Mouse (Mus musculus): ENCODE measurements around the gene Hirip3. TPM values are rescaled to one million over a fixed set of nuclear protein-coding genes. Genes with fewer than 3 reads are reported as not detected.

The Hirip3 gene
- polyA plus RNA-seq, 1 experiment from 2014 or later = 19.0 TPM

Other genes with a start within 250 kb of the Hirip3 start
- 7.1 and 9.6 TPM in 2 replicates for gene Nupr1, start 231.1 kb upstream of the Hirip3 start, polyA plus RNA-seq (2015; fragmentation: Nextera tagmentation; extraction: Ambion mirVana)
- gene Sgf29, start 212.7 kb upstream of the Hirip3 start, polyA plus RNA-seq (2015; fragmentation: Nextera tagmentation; extraction: Ambion mirVana) = 48.3 and 51.3 TPM in 2 replicates
- 1.4 and 2.1 TPM in 2 replicates for gene Sult1a1, start 185.5 kb upstream of the Hirip3 start, polyA plus RNA-seq (2015; fragmentation: Nextera tagmentation; extraction: Ambion mirVana)
- 109 and 143 TPM in 2 replicates for gene Bola2, start 166.6 kb upstream of the Hirip3 start, polyA plus RNA-seq (2015; fragmentation: Nextera tagmentation; extraction: Ambion mirVana)
- 16.2 and 20.5 TPM in 2 replicates for gene Slx1b, start 166.2 kb upstream of the Hirip3 start, polyA plus RNA-seq (2015; fragmentation: Nextera tagmentation; extraction: Ambion mirVana)
- 92.4 and 107 TPM in 2 replicates for gene Coro1a, start 154.2 kb upstream of the Hirip3 start, polyA plus RNA-seq (2015; fragmentation: Nextera tagmentation; extraction: Ambion mirVana)
- 97.6 and 108 TPM in 2 replicates for gene Mapk3, start 102.4 kb upstream of the Hirip3 start, polyA plus RNA-seq (2015; fragmentation: Nextera tagmentation; extraction: Ambion mirVana)
- 0.56 and 1.5 TPM in 2 replicates for gene Gdpd3, start 95.6 kb upstream of the Hirip3 start, polyA plus RNA-seq (2015; fragmentation: Nextera tagmentation; extraction: Ambion mirVana)
- 204 and 215 TPM in 2 replicates for gene Ypel3, start 85.0 kb upstream of the Hirip3 start, polyA plus RNA-seq (2015; fragmentation: Nextera tagmentation; extraction: Ambion mirVana)
- 0.25 and 0.66 TPM in 2 replicates for gene Tbx6, start 80.5 kb upstream of the Hirip3 start, polyA plus RNA-seq (2015; fragmentation: Nextera tagmentation; extraction: Ambion mirVana)
- 216 and 230 TPM in 2 replicates for gene Ppp4c, start 69.5 kb upstream of the Hirip3 start, polyA plus RNA-seq (2015; fragmentation: Nextera tagmentation; extraction: Ambion mirVana)
- 36.8 and 40.6 TPM in 2 replicates for gene Fam57b, start 64.3 kb upstream of the Hirip3 start, polyA plus RNA-seq (2015; fragmentation: Nextera tagmentation; extraction: Ambion mirVana)
- not detected in 2 replicates for gene 4930451I11Rik, start 30.3 kb upstream of the Hirip3 start, polyA plus RNA-seq (2015; fragmentation: Nextera tagmentation; extraction: Ambion mirVana)
- 8.2 and 9.5 TPM in 2 replicates for gene Doc2a, start 14.6 kb upstream of the Hirip3 start, polyA plus RNA-seq (2015; fragmentation: Nextera tagmentation; extraction: Ambion mirVana)
- gene Ino80e, start 405 bp downstream of the Hirip3 start, polyA plus RNA-seq (2015; fragmentation: Nextera tagmentation; extraction: Ambion mirVana) = 74.3 and 79.1 TPM in 2 replicates
- 48.7 and 50.5 TPM in 2 replicates for gene Taok2, start 22.7 kb downstream of the Hirip3 start, polyA plus RNA-seq (2015; fragmentation: Nextera tagmentation; extraction: Ambion mirVana)
- 25.3 and 25.7 TPM in 2 replicates for gene Tmem219, start 60.9 kb downstream of the Hirip3 start, polyA plus RNA-seq (2015; fragmentation: Nextera tagmentation; extraction: Ambion mirVana)
- 94.3 and 99.3 TPM in 2 replicates for gene Kctd13, start 66.9 kb downstream of the Hirip3 start, polyA plus RNA-seq (2015; fragmentation: Nextera tagmentation; extraction: Ambion mirVana)
- gene Asphd1, start 87.6 kb downstream of the Hirip3 start, polyA plus RNA-seq (2015; fragmentation: Nextera tagmentation; extraction: Ambion mirVana) = 5.6 and 6.6 TPM in 2 replicates
- gene Sez6l2, start 88.6 kb downstream of the Hirip3 start, polyA plus RNA-seq (2015; fragmentation: Nextera tagmentation; extraction: Ambion mirVana) = 34.7 and 35.1 TPM in 2 replicates
- 121 and 124 TPM in 2 replicates for gene Cdipt, start 113.9 kb downstream of the Hirip3 start, polyA plus RNA-seq (2015; fragmentation: Nextera tagmentation; extraction: Ambion mirVana)
- 1.2 and 1.4 TPM in 2 replicates for gene Cdiptos, start 114.1 kb downstream of the Hirip3 start, polyA plus RNA-seq (2015; fragmentation: Nextera tagmentation; extraction: Ambion mirVana)
- gene Mvp, start 152.6 kb downstream of the Hirip3 start, polyA plus RNA-seq (2015; fragmentation: Nextera tagmentation; extraction: Ambion mirVana) = 6.6 and 7.2 TPM in 2 replicates
- gene Pagr1b, start 154.5 kb downstream of the Hirip3 start, polyA plus RNA-seq (2015; fragmentation: Nextera tagmentation; extraction: Ambion mirVana) = 0.50 and 0.61 TPM in 2 replicates
- gene Pagr1a, start 155.4 kb downstream of the Hirip3 start, polyA plus RNA-seq (2015; fragmentation: Nextera tagmentation; extraction: Ambion mirVana) = 49.5 and 50.4 TPM in 2 replicates
- 47.8 and 81.0 TPM in 2 replicates for gene Gm42742, start 159.1 kb downstream of the Hirip3 start, polyA plus RNA-seq (2015; fragmentation: Nextera tagmentation; extraction: Ambion mirVana)
- 22.0 TPM in 2 replicates for gene Prrt2, start 159.2 kb downstream of the Hirip3 start, polyA plus RNA-seq (2015; fragmentation: Nextera tagmentation; extraction: Ambion mirVana)
- 71.7 and 72.1 TPM in 2 replicates for gene Maz, start 165.1 kb downstream of the Hirip3 start, polyA plus RNA-seq (2015; fragmentation: Nextera tagmentation; extraction: Ambion mirVana)
- 22.8 and 31.5 TPM in 2 replicates for gene Kif22, start 180.5 kb downstream of the Hirip3 start, polyA plus RNA-seq (2015; fragmentation: Nextera tagmentation; extraction: Ambion mirVana)
- gene Zg16, start 225.4 kb downstream of the Hirip3 start, polyA plus RNA-seq (2015; fragmentation: Nextera tagmentation; extraction: Ambion mirVana) = not detected in 2 replicates
- gene AI467606, start 229.4 kb downstream of the Hirip3 start, polyA plus RNA-seq (2015; fragmentation: Nextera tagmentation; extraction: Ambion mirVana) = 1.0 and 2.4 TPM in 2 replicates